Mouse (Mus musculus) heart, adult 10 weeks (tissue): Measurements from ENCODE around the gene Anapc1. TPM values are rescaled to one million over a fixed set of nuclear protein-coding genes. Genes with fewer than 3 reads are reported as not detected.

Experiments used
- polyA plus RNA-seq: library from polyadenylated mRNA; stranded (reverse); fragments of 350-450 nt; fragmentation: Illumina TruSeq; extraction: RNeasy Lipid Tissue Mini Kit (QIAGEN cat#74804); gene quantifications from one replicate; pipeline ENCODE4 v1.2.3, GENCODE M21; 2014; ENCODE audit warnings: low read depth, low replicate concordance

Gene Anapc1
- 33.0 TPM for polyA plus RNA-seq

DNA sequence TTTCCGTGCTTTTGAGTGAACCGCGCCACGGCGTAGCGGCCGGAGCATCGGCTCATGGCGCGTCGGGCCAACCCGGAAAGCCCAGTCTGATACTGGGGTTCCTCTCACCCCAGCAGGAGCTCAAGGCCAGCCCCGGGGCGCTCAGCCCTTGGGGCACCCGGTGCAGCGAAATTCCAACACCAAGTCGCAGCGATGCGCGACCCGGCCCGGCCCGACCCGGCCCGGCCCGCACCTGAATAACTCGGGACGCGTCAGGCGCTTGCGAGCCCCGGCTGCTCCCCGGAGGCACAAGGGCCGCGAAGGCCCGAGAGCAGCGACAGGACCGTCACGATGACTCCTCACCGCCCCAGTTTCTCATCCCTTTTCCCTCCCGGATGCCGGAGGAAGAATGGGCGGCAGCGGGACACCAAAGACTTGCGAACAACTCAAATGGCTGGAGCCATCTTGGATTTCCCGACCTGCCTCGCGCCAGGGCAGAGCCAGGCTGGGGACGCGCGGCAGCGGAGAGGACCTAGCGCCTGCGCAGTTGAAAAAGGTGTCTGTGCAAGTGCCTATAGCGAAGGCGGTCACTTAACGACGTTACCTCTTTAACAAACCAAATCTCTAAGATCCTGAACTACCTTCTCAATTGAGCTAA lies at the start of gene Anapc1:
TSS of gene Anapc1 (minus strand) at position 471 of the 637 bp plus-strand sequence.

DNA sequence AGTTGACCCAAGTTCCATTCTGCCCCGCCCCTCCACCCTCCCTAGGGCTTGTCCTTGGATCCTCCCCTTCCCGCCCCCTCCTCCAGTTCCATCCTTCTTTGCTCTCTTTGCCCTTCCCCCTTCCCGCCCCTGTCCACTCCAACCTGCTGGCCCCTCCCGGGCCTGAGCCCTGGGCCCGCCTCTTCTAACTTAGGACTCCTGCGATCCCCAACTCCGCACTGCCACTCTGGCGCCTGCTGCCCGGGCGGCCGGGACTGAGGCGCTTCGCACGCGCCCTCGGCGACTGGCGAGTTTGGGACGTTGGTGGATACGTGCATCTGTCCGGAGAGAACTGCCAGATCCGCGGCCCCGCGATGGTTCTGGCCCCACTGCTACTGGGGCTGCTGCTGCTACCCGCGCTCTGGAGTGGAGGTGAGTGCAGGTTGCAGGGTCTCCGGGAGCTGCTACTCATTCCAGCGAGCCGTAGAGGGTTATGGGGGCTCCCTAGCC lies 11.5 kb upstream of the Anapc1 start, which contains the start of gene Mertk:
TSS of gene Mertk (plus strand) at position 264 of the 489 bp plus-strand sequence.

DNA sequence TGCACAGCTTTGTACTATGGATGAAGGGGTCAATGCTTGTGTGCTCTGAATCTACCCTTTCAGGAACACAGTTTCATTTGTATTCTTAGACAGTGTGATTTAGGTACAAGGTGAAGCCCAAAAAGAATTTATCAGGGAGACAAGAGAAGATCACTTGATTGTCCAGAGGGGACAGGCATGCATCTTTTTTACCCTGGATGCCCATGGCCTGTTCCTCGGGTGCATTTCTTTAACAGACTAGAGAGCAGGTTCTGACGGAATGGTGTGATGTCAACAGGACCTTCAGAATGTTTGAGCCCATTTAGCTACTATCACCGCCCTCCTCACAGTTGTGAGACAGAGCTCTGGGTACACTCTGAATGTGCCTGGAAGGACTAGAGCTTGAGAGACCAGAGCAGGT lies 96.3 kb downstream of the Anapc1 start, which contains the start of gene Spdye4c:
TSS of gene Spdye4c (plus strand) at position 301 of the 400 bp plus-strand sequence.

Other genes with a start within 250 kb of the Anapc1 start
- gene Spdye4c, start 96.2 kb downstream of the Anapc1 start, polyA plus RNA-seq, result not detected
- 6.4 TPM for gene Mertk, start 11.6 kb upstream of the Anapc1 start, polyA plus RNA-seq
- gene Tmem87b, start 130.7 kb upstream of the Anapc1 start, polyA plus RNA-seq, result 20.2 TPM
- 0.39 TPM for gene Fbln7, start 175.6 kb upstream of the Anapc1 start, polyA plus RNA-seq